Mouse (Mus musculus): ENCODE results near the gene Atf6b.

GRCm38 (mm10) chr17:34671151-34672066 is 24.5 kb downstream of the Atf6b start:
- TF ChIP-seq CTCF (IDR thresholded peaks at IDR 0.05; ENCODE audit: insufficient read depth, low read depth, low read length) (no peak), POLR2A (IDR thresholded peaks at IDR 0.05; ENCODE audit: insufficient read depth, low read depth, low read length) (no peak)

Measured in olfactory bulb, adult 2 months (tissue).